Mouse (Mus musculus) G1E (cell line): Measurements from ENCODE around the gene Ebf1.

Experiments used
- CTCF ChIP-seq: IDR thresholded peaks from 2 replicates; pipeline ENCODE4 v1.5.1; 2012; ENCODE audit warnings: low read depth, low read length, inconsistent platforms, mixed read lengths
- GATA1 ChIP-seq: IDR thresholded peaks from 2 replicates; pipeline ENCODE4 v1.6.1; 2012; ENCODE audit warnings: borderline replicate concordance, low read length, inconsistent platforms, mixed read lengths

DNA sequence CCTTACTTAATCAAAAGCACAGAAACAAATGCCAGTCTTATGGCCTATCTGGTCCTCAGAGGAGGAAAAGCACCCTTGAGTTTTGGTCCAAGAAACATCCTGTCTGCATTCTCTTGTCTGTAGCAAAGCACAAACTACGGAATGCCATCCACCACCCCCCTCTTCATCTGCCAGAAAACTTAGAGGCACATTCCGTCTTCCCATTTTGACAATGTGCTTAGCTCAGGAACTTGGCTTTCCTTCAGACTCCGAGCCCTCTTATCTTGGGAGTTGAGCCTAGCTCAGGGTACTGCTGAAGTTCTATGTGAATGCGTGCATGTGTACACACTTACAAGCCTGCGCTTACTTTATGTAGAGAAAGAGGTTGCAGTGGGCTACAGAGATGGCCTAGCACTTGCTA, 362.3 kb downstream of the Ebf1 start:
- TF ChIP-seq CTCF = no peak
- no peak for TF ChIP-seq GATA1
